Mouse (Mus musculus): ENCODE data around the gene Ddx10.

Ddx10 gene

DNA sequence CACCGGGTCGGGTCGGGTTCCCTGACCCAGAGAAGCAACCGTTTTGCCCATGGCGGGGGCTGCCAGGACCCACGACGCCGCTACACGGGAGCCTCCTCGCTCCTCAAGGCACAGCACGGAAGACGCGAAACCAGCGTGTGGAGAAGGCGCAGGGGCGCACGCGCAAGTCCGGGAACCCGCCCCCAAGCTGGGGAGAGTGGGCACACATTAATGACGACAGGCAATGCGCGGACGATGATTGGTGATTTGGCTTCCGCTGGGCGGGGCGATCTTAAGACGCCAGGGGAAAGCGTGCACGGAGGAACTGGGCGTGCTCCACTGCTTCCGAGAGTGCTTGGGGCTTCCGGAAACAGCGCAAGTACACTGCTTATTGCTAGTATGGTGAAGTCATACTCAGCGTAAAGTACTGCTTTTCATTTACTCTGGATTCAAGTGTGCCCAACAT lies at the start of gene Ddx10:
Gene Ddx10 (minus strand): TSS at position 101 of the 445 bp plus-strand sequence.
- DNase-seq (ENCODE audit: low spot score in 2 of 2): peak; percentile 98

DNA sequence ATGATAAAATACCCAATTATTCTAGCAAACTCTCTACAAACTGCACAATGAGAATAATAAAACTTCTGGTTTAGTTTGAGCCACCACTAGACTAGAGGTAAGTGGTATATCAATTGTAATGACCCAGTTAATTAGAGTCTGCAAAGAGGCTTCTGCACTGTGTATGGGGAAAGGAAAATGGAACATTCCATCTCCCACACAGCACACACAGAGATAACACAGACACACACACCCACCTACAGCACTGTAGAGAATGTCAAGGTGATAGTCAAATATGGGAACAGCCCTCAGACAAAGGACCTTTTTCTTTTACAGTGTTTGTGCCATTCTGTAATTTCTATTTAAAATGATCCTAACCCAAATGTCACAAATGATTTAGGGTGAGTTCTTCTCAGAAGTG lies 45.0 kb upstream of the Ddx10 start:
- no peak for DNase-seq (ENCODE audit: low spot score in 2 of 2)

DNA sequence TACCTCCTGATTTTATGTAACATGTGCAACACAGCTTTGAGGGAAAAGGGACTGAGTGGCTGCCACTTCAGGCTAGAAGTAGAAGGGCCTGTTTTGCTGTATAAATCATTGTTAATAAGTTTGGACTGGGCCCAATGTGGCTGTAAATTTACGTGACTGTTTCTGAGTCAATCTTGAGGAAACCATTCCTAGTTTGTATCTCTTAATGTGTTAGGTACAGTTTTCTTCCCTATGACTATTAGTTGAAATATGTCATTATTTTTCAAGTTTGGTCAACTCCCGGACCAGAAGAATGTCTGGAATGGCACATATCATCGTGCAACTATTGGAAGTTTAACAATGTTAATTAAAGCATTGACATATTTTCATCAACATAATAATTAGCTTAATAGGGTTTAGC lies 42.2 kb upstream of the Ddx10 start:
- no peak for DNase-seq (ENCODE audit: low spot score in 2 of 2)

DNA sequence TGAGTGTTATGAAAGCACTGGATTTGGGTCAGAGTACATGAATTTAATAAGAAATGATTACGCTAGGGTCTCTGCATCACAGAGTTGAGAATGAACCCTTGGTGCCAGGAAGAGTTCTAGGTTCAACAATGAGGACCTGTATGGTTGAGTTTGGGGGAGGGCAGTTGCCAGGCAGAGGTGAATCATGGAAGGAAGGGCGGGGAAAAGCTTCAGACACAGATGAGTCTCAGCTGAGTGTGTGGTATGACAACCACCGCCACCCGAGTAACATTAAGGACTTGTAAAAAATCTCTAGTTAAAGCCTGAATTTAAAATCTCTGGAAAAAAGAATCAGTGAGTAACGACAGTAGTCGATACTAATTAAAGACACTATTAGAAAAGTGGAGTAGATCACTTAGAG lies 38.9 kb upstream of the Ddx10 start:
- no peak for DNase-seq (ENCODE audit: low spot score in 2 of 2)

DNA sequence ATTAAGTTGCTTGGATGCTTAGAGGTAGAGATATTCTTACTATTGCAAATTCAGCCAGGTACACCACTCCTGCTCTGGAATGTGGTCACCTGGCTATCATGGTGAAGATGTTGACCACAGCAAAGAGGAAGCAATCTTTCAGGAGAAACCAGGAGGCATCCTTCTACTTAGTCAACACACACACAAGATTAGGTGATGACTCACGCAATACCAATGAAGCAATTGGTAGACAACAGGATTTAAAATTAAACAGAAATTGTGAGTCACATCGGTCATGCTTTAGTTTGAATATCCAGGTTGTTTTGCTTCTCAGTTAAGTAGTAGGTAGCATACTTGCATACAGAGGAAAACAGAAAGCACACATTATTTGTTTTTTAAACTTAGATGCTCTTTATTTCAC lies 31.1 kb upstream of the Ddx10 start:
- no peak for DNase-seq (ENCODE audit: low spot score in 2 of 2)

DNA sequence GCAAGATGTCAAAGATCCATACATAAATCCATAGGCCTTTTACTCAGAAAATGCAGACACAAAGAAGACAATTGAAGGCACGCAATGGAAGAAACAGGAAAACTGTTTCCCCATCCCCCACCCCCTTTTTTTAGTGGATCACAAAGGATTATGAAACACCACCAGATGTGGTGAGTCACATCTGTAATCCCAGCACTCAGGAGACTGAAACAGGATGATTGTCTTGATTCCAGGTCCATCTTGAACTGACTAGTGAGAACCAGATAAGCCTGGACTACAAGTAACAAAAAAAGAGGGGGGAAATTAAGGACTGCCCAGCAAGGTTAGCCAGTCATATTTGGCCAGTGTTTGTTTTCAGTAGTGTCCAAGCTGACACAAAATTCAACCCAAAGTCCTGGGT lies 28.5 kb upstream of the Ddx10 start:
- DNase-seq (ENCODE audit: low spot score in 2 of 2): no peak

DNA sequence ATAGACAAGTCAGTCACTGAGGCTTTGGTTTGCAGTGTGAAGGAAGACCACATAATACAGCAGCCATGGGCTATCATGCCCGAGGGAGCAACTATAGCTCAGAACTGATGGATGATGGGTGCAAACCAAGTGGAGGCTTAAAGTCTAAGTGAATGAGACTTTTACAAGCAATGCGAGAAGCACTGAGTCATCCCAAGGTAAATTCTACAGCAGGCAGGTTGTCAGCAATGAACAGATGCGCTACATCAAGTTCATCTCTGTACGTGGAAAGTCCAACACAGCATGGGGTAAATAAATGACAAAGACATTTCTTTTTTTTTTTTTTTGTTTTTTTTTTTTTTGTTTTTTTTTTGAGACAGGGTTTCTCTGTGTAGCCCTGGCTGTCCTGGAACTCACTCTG lies 24.9 kb upstream of the Ddx10 start:
- DNase-seq (ENCODE audit: low spot score in 2 of 2): no peak

DNA sequence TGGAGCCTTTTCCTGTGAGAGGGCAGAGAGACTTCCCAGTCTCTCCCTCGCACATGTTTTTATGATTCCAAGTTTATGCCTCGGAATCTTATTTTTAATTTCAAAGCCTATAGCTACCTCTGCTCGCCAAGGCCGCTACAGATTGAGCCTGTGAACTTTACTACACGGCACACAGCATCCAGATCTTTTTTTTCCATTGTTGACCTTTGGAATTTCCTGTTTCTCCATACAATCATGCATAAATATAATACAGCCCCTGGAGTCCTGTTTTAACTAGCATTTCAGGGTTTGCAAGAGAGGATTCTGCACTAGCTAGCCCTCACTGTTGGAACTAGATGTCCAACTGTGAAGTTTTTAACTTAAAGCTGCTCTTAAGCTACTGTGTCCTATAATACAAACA lies 24.4 kb upstream of the Ddx10 start:
- DNase-seq (ENCODE audit: low spot score in 2 of 2): no peak

DNA sequence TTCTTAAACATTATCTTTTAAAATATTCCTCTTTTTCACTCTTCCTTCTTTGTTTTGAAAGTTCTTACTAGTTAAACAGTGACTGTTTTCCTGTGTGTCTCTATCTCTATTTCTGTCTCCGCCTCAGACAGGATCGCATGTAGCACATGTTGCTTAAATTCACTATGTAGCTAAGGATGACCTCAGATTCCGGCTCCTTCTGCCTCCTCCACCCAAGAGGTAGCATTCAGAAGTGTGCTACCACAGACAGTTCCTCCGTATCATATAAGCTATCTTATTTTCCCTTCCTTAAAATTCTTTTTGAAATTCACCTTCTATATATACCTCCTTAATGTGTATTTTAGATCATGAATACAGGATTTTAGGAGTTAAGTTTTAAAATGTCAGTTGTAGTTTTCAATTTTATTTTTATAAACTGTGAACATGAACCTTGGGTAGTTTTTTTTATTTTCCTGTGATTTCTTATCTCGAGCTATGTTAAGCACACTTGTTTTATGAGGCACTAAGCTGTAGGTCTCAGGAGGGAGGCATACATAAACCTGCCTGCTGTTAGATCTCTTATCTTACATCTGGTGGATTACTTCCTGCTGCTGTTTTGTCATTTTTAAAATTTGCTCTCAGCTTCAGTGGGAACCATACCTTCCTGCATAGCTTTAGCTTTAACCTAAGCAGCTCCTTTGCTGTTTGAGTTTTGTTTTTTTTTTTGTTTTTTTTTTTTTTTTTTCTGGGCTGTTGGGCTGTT lies 23.6 kb upstream of the Ddx10 start:
- DNase-seq (ENCODE audit: low spot score in 2 of 2): no peak

DNA sequence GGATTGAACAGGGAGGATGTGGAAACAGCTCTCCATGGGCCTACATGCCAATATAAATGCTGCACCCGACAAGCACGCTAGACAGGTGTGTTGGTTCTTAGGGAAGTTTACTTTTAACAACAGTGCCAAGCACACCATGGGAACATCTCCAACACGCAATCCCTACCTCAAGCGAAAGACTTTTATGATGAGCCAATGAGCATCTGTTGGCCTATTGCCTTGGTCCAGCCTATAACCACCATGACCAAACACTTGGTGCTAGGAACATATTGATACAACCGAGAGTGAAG lies 21.6 kb upstream of the Ddx10 start:
- no peak for DNase-seq (ENCODE audit: low spot score in 2 of 2)

DNA sequence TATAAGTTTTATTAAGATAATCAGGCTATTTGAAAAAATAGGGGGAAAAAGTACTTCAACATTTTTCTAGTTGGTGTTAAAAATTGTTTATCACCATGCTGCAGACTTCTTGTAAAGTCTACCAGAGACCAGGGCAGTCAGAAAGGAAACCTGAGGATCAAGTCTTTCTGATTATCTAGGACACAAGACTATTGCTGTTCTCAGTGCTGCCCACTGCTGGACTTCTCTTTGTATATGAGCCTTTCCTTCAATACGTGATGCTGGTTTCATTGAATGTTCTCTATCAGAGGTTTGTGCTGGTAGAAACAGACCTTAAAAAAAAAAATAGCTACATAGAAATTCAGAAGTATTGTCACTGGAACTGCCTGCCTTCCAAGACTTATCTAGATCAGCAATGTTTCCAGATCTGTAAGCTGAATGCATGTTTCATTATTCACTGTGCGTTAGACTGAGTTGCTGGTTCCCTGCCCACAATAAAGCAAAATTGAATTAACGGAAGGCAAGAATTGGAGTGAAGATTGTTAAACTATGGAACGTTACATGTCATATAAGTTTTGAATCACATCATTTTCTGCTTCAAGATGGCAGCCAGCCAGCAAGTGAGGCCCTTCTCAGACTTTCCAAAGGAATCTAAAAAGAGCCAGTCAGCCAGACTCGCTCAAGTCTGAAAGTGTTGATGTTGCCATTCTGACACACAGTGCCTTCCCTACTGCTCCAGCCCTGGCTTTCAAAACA lies 21.0 kb upstream of the Ddx10 start:
- DNase-seq (ENCODE audit: low spot score in 2 of 2): no peak

DNA sequence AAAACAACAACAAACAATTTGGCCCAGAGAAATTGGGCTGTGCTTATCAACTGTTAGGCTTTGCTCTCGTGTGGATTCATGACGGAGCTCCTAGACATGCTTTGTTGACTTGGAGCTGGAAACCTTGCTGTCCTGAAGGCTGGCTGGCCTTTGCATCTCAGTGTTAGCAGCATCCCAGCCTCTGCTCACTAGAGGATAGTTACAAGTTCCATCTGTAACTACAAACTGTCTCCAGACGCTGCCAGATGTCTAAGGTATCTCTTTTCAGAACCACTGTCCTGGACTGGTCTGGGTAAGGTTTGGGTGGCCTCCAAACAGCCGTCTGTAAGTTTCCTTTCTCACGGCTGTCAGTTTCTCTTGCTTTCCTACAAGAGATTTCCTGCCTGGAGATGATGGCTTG lies 20.2 kb upstream of the Ddx10 start:
- DNase-seq (ENCODE audit: low spot score in 2 of 2): no peak

DNA sequence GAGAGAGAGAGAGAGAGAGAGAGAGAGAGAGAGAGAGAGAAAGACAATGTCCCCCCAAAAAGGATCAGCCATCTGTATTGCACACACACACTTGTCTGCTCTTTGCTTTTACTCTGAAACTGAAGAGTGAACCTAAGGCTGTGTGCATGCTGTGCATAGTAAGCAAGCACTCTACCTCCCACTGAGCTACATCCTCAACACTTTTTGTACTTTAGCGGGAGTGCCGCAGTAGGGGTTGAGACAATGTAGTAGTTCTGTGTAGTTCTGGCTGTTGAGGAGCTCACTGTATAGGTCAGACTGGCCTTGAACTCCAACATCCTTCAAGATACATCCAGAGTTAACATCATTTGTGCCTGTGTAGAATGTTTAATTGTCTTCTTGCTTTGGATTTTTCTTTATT lies 17.7 kb upstream of the Ddx10 start:
- no peak for DNase-seq (ENCODE audit: low spot score in 2 of 2)

DNA sequence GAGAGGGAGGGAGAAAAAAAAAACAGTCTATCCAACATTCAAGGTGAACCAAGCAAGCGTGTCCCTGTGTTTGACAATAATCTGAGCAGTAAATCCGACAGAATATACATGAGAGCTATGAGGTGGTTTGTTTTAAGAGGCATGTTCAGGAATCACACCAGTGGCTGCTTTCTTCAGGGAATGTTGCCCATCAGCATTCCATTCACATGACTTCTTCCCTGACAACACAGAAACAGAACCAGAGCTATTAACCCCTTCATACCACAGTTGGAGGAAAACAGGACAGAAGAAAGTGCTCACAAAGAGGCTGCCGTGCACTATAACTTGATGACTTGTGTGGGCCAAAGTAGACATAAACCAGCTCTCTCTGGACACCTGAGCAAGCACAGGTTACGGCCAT lies 16.5 kb upstream of the Ddx10 start:
- no peak for DNase-seq (ENCODE audit: low spot score in 2 of 2)

DNA sequence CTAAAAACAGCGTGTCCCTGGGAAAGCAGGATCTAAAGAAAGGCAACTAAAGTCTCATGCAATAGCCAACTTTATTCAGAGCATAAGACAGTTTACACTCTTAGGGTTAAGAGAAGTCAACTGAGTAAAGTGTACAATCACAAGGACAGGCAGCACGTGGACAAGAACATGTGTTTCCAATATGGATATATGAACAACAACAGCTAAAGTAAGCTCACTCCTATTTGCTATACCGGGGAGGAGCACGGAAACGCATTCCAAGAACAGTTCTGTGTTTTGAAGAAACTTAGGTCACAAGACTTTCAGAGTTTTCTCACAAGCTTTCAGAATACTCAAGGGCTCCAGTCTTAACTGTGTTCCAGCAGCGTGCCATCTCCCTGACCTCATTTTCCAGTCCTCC lies 10.3 kb upstream of the Ddx10 start:
- no peak for DNase-seq (ENCODE audit: low spot score in 2 of 2)

DNA sequence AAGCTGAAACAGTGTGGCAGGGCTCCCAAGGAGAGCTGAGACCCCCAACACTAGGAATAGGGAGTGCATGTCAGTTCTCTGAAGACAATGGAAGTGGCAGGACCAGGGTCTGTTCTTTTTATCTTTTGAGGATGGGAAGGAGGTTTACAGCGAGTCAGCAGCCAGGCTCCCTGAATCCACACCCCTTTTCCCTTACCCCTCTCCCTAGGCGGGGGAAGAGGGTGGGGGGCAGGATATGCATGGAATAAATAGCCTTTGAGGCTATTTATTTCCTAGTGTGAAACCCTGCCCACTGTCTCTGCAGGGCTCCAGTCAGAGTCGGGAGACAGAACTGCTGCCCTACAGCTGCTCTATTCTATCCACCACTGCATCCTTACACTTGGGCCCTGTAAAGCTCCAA lies 9.9 kb upstream of the Ddx10 start:
- DNase-seq (ENCODE audit: low spot score in 2 of 2): no peak

DNA sequence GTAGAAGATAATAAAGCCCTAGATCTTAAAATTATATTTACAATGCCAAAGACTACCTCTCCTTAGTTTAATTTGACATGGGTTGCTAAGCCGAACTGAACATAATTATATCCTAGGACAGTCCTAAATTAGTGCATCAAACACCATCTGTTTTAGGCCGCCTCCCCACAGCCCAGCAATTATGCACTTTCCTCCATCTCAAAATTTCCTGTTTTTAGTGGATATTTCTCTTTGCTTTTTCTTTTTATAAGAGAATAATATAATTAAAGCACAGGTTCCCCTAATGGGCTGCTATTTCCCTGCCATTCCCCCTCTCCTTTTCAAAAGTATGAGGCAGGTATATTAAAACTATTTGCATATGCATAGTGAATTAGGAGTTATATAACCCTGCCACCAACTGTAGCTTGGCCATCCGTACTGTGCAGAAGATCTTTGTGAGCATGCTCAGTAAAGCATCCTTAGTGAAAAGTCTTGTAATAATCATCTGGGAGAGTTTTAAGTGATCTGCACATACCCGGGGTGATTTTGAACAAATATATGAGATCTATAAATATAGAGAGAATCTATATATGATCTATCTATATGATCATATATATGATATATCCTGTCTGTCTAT lies 8.9 kb upstream of the Ddx10 start:
- no peak for DNase-seq (ENCODE audit: low spot score in 2 of 2)

DNA sequence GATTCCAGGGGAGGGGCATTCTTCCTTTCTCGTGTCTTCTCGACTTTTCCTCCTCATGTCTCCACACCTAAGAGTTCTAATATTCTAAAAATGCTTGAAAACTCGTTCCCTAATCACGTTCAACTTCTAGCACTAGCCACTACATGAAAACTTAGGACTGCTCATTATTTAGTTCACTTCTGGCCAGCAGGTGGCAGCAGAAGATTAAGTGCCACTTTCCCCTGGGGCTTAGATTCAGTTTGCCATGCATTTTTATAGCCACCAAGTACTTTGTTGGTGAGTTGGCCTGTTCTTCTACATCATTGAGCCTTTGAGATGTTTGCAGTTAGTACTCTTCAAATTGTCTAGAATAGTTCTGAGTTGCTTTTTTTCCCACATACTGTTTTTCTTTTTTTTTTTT lies 6.5 kb upstream of the Ddx10 start:
- peak; percentile 58 to 69 for DNase-seq (ENCODE audit: low spot score in 2 of 2)

DNA sequence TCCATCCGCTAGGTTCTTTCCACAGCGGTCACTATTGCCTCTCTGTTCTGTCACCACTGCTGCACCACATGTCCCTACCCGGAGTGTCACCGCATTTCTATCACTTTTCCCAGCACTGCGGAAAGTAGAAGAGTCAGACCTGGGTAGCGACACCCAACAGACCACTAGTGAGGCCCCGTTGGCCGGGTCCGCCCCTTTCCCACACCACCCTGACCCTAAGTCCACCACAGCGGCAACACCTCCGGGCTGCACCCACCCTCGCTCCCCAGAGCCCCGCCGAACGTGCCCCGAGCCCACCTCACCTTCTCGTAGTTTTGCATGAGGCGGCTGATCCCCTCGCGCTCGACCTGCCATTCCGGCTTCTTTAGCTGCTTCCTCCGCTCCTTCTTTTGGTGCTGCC lies 337 bp downstream of the Ddx10 start:
- peak; percentile 59 to 75 for DNase-seq (ENCODE audit: low spot score in 2 of 2)

DNA sequence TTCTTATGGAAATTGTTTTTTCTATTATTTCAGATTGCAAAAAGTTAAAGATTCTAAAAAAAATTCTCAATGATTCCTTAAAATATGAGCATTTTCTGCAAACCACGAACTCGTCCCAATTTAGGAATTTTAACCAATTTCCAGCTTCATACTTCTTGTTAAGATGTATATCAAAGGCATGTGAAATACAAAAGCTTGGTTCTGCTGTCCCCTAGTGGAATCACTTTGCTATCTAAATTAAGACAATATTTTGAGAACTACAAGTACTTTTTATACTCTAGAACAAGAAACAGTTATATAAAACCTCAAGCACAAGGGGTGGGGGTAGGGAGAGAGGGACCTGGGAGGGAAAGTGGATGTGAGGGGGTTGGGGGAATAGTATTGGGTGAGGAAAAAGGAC lies 29.7 kb downstream of the Ddx10 start:
- no peak for DNase-seq (ENCODE audit: low spot score in 2 of 2)

DNA sequence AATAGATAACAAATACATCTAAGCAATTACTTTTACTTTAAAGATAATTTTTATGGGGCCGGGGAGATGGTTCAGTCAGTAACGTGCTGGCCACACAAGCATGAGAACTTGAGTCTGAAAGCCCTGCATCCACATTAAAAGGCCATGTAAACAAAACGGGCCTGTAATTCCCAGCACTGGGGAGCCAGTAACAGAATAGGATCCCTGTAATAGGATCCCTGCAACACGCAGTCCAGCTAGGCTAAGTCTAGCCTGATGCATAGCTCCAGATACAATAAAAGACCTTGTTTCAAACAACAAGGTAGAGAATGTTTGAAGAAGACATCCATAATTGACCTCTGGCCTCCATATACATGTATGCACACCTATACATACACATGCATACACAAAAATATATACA lies 39.6 kb downstream of the Ddx10 start:
- DNase-seq (ENCODE audit: low spot score in 2 of 2): no peak

DNA sequence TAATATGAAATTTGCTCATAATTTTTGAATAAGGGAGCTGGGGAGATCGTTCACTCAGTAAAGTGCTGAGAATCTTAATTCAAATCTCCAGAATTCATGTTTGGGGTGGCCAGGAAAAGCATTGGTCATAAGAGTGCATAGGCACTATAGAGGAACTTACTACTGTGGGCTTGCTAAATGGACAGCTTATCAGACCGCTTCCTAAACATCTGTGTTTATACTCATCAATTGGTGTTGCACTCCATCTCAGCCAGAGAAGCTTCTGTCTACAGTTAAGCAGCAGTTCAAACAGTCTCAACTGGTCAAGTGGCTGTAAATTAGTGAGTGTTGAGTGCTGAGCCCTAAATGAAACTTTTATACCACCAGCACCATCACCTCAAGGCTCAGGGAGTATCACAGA lies 73.3 kb downstream of the Ddx10 start:
- DNase-seq (ENCODE audit: low spot score in 2 of 2): no peak

DNA sequence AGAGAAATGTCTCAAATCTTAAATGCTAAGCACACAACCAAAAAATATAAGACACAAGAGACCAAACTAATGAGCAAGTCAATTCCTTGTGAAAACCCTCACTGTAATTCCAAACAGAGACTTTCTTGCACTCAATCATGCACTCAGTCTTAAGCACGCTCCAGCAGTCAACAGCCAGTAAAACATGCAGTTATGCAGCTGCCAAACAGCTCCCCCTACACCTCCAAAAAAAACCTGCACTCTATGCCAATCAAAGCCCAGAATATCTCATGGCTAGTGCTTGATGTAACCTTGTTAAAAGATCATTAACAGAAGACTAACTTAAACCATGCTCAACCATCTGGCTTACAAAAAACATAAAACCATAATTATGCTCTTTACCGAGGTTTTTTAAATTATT lies 74.6 kb downstream of the Ddx10 start:
- no peak for DNase-seq (ENCODE audit: low spot score in 2 of 2)

Data from natural killer cell, adult 2 months (primary cell).